Mouse (Mus musculus) hindlimb bud, embryonic 11.5 days (tissue): ENCODE measurements around the gene Ak8.

Experiments used
- DNase-seq: peaks from one replicate; pipeline ENCODE4 v3.0.0-alpha.2; 2012; ENCODE audit warnings: low read depth, low spot score; ENCODE audit errors: extremely low spot score

Gene Ak8

GRCm38 (mm10) chr2:28730676-28731075 is 30.7 kb downstream of the Ak8 start:
- DNase-seq = no peak

DNA sequence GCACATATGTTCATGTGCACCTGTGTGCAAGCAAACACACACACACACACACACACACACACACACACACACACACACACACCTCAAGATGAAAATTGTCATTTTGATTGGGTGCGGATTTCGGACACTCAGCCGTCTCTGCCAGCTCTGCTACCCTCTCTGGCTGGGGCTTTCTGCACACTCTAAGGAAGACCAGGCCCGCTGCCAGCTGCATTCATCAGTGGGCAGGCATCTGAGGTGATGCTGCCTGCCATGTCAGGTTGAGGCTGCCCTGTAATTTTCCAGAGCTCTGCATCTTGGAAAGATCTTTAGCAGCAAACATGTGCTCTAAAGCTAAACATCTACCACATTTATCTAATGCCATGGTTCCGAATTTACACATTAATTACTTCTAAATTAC is 37.1 kb downstream of the Ak8 start:
- DNase-seq = no peak

DNA sequence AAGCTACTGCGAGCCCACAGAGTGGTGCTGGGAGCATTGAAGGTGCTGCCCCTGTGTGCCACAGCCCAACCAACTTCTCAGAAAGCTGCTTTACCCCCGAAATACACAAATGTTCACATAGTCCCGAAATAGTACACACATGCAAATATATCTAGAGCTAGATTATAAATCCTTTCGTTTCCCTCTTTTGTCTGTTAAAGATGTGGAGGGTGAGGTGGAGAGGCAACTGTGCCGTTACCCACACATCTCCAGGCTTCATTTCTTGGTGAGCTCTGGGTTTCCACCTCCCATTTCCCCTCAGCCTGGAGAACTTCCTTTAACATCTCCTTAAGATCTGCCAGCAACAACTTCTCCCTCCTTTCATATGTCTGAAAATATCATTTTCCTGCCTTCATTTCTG is 40.2 kb downstream of the Ak8 start:
- no peak for DNase-seq

DNA sequence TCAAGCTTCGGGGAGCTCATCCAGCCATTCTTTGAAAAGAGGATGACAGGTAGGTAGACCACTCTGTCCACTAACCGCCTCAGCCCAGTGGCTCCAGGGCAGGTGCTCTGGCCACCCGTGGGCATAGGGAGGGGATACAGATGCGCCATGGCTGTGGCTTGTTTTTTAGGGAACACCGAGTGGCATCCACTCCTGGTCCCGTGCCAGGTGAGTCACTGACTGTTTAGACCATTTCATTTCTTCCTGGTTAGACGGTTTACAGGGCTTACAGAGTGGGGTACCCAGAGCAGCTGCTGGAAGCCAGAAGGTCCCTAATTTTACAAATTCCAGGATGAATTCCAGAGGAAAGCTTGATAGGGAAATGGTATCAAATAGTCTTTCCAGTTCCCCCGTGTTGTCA is 42.7 kb downstream of the Ak8 start:
- no peak for DNase-seq

DNA sequence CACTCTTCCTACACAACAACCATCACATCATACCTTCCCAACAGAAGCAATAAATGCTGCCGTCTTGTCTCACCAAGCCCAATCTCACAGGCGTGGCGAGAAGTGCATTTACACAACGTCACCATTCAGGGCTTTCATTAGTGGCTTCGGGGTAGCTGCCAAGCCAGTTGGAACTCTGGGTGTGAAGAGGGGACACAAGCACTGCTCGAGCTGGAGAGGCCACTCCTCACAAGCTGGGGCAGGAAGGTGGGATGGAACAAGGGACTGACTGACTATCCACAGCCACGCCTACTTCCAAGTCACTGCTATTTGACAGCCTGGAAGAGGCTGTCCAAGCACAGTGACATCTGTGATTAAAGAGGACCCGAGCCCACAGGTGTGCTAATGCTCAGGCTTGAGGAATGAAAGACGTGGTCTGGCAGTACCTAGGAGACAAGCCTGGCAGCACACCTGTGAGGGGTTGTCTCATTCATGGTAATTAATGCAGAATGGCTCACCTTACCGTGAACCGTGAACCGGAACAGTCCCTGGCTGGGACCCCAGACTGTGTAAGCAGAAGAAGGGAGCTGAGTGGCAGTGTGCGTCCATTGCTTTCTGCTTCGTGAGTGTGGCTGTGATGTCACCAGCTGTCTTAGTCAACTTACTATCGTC is 46.8 kb downstream of the Ak8 start:
- DNase-seq = no peak

GRCm38 (mm10) chr2:28747705-28748104 is 47.7 kb downstream of the Ak8 start:
- no peak for DNase-seq

GRCm38 (mm10) chr2:28751186-28751585 is 51.2 kb downstream of the Ak8 start:
- DNase-seq = no peak

DNA sequence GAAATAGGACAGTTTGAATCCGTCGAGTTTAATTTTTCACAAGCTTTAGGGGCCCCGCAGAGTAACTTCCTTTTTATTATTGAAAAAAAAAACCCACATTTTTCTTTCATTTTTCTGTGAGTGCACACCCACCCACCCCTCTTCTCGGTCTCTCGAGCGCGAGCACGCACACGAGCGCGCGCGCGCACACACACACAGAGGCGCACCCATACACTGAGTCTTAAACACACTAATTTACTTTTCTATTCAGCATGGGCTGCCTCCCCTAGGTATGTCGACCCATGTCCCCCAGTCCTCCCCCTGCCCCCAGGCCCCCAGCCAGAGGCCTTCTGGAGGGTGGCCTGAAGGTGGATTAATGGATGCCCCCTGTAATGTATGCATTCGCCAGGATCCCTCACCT is 51.7 kb downstream of the Ak8 start:
- DNase-seq = no peak

DNA sequence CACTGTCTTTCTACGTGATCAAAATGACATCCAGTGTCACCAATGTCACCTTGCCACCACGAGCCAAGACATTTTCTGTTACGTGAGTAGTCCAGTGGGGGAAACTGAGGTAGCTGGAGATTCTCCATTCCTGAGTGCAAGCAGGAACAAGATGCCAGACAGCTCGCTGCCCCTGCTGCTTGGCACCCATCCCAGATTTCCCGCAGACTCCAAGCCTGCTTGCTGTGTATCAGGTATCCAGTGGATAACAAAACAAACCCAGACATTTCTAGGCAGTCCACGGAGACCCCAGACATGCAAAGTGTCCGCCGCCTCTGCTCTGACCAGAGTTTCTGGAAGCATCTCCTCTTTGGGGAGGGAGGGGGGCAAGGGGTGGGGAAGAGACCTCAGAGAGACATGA is 52.4 kb downstream of the Ak8 start:
- no peak for DNase-seq

- peak; percentile 86 for DNase-seq
Observed at GRCm38 (mm10) chr2:28755451-28755850, 55.5 kb downstream of the Ak8 start.

DNA sequence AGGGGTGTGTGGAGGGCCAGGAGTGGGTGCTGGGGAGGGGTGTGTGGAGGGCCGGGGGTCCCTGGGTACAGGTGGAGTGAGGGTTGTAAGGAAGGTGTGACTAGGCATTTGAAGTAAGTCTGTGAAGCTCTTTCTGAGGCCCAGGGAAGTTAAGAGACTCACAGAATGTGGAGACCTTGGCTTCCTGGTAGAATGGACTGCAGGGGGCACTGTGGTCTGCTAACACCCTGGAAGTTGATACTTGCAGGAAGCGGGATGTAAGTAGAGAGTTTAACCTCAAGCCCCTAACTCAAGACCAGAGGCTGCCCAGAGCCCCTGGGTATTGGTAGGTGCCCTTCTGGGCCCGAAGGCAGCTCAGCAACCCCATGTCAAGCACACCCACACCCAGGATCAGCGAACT is 56.2 kb downstream of the Ak8 start:
- DNase-seq = no peak

GRCm38 (mm10) chr2:28759441-28759840 is 59.5 kb downstream of the Ak8 start:
- no peak for DNase-seq

DNA sequence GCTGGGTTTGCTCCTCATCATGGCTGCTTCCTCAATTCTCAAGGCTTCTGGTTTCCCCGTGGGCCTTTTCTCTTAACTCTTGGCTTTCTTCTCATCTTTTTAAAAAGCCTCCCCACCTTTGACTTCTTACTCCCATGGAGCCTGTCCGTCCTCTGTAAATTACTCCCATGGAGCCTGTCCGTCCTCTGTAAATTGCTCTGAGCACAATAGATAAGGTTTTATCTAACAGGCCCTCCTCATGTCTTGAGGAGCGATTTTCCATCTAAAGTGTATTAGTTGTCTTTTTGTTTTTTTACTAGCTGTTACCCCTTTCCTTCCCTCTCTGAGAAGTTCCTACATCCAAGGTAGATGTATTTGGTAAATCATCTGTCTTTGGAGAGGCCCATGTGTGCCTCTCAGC is 66.6 kb downstream of the Ak8 start:
- DNase-seq = no peak

DNA sequence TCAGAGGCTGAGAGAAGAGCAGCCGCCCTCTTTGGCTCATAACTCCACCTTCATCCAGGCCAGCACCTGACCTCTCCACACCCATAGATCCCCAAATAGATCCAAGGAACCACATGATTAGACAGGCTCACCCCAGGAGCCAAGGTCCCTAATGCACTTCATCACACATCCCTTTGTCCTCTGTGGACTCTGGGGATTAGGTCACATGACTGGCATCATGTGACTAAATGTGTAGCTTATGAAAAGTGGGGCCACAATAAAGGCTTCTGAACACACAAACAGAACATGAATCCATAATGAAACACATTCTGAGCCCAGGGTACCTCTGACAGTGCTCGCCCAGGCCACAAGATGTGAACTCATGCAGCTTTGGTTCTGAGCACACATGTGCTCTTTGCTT is 67.1 kb downstream of the Ak8 start:
- DNase-seq = no peak

DNA sequence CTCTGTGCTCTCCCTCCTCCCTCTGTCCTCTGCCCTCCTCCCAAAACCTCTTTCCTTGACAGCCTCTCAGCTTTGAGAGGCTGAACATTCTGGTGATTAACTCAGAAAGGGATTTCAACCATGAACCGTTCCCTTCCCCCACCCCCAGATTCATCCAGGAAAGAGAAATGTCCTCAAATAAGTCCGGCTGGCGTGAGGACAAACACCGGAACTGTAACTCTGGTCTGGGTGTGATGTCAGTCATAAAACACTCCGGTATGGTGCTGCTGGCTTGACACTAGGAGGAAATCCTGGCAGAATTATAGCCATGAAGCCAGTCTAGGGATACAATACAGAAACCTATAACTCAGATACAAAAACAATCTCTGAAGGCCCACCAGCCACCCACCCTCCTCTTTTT is 70.7 kb downstream of the Ak8 start:
- no peak for DNase-seq

- DNase-seq = no peak
Observed at GRCm38 (mm10) chr2:28774073-28774472, 74.1 kb downstream of the Ak8 start.

GRCm38 (mm10) chr2:28776728-28777127 is 76.8 kb downstream of the Ak8 start:
- no peak for DNase-seq

DNA sequence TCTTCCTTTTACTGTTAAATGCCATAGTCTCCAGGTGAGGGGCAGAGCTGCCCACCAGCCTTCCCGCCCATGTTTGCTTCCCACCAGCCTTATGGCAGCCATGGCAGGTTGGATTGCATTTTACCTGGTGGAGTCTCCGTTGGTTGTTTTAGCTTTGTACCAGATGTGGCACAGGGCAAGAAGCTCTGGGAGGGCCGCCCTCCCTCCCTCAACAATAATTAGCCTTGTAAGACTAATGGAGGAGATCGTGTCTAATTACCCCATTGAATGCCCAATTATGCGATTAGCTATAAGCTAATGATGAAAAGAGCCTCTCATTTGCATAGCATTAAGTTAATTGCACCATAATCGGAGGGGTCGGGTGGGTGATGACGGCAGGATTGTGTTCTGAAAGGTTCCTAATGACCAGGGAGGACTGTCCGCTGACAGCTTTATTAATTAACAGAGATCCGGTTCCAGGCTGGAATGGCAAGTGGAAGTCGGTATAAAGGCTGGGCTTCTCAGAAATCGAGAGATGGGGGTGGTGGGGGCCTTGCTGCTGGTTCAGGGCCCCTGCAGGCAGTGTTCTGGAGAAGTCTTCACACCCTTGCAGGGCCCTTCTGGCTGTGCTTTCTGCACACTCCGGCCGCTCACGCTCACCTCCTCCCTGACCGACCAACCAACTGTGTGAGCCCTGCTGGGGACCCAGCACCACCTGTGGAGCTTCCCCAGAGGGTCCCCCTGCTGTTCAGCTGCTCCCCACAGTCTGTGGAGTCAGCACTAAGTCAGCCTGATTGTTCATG is 80.2 kb downstream of the Ak8 start:
- no peak for DNase-seq

DNA sequence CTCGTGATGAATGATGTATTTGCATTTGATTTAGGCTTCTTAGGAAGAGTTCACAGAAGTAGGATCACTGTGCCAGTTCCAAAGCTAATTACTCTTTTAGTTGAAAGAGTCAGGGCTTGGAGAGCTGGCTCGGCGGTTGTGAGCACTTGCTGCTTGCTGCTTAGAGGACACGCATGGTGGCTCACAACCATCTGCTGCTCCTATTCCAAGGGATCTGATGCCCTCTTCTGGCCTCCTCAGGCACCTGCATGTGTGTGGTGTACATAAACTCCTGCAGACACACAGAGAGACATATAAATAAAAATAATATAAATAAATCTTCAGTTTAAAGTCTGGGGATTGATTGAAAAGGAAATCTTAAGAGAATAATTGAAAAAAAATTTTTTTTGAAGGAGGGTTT is 81.3 kb downstream of the Ak8 start:
- no peak for DNase-seq

DNA sequence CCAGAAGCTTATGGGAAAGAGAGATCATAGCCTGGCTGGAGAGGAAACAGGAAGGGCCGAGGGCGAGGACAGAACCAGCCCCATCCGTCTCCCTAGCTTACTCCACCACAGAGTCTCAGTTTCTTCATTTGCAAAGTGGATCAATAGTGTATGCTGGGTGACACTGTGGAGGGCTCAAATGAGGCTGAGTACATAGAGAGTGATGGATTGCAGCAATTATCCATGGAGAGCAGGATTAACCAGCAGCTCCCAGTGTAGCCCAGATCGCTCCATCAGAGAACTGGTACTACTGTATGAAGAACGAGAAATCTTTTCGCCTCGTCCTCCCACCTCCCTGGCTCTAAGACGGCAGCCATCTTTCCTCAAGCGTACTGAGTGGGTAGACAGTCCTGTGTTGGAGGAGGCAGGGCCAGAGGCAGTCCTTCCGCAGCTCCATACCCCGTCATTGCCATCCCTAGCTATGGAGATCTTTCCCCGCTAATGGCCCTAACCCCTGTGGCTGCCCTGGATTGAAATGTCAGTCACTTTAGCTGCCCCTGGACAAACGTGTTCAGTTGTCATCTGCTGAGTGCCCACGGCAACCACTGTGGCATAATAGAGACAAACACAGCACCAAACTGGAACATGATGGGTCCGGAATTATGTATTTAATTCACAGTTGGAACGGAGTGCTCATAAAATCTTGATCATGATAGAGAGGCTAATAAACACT is 86.5 kb downstream of the Ak8 start:
- DNase-seq = no peak

GRCm38 (mm10) chr2:28787067-28787619 is 87.2 kb downstream of the Ak8 start:
- DNase-seq = no peak
